Mouse (Mus musculus): ENCODE data around the gene Cnbd2. TPM values are rescaled to one million over a fixed set of nuclear protein-coding genes. Genes with fewer than 3 reads are reported as not detected.

Cnbd2 gene
- polyA plus RNA-seq, 1 experiment, result 2.5 TPM

- TF ChIP-seq CTCF (conservative IDR thresholded peaks at IDR 0.05; ENCODE audit: insufficient read depth, insufficient read length, low read depth, low read length) (no peak), POLR2A (IDR thresholded peaks at IDR 0.05; ENCODE audit: low read depth, low read length) (no peak)
- H3K4me1 ChIP-seq (ENCODE audit: control insufficient read depth, insufficient read depth, low read length), result no peaks in the 10 kb centered on the region
- H3K36me3 ChIP-seq (ENCODE audit: control insufficient read depth, insufficient read depth, low read length), result no peaks in the 10 kb centered on the region
- DNase-seq, result no peak
- H3K27ac ChIP-seq (ENCODE audit: insufficient read depth, low read depth, low read length), result no peak overlapping the region
- H3K27me3 ChIP-seq (replicated peaks; ENCODE audit: control insufficient read depth, insufficient read depth, low read length), result no peaks in the 10 kb centered on the region
- WGBS, result 74% methylated on average over 2 of the region's 2 CpGs
- H3K4me3 ChIP-seq (ENCODE audit: insufficient read depth, low read depth, low read length), result no peak overlapping the region
Measured at GRCm38 (mm10) chr2:156414996-156415395, 102.9 kb downstream of the Cnbd2 start.

- WGBS, result 79% methylated on average over 5 of the region's 5 CpGs
- no peak for DNase-seq
- Histone ChIP-seq H3K27me3 (replicated peaks; ENCODE audit: control insufficient read depth, insufficient read depth, low read length) (no peaks in the 10 kb centered on the region), H3K27ac (ENCODE audit: insufficient read depth, low read depth, low read length) (no peak overlapping the region), H3K4me1 (ENCODE audit: control insufficient read depth, insufficient read depth, low read length) (0 out of 2 replicates have a peak, but pooled peaks cover 2% of the 10 kb centered on the region), H3K4me3 (ENCODE audit: insufficient read depth, low read depth, low read length) (no peak overlapping the region), H3K36me3 (ENCODE audit: control insufficient read depth, insufficient read depth, low read length) (no peaks in the 10 kb centered on the region)
- no peak for TF ChIP-seq POLR2A (IDR thresholded peaks at IDR 0.05; ENCODE audit: low read depth, low read length)
- TF ChIP-seq CTCF (conservative IDR thresholded peaks at IDR 0.05; ENCODE audit: insufficient read depth, insufficient read length, low read depth, low read length), result no peak
Measured at GRCm38 (mm10) chr2:156415674-156416073, 103.6 kb downstream of the Cnbd2 start.

GRCm38 (mm10) chr2:156417194-156417593 is 105.1 kb downstream of the Cnbd2 start:
- Histone ChIP-seq H3K4me1 (ENCODE audit: control insufficient read depth, insufficient read depth, low read length) (0 out of 2 replicates have a peak, but pooled peaks cover 2% of the 10 kb centered on the region), H3K4me3 (ENCODE audit: insufficient read depth, low read depth, low read length) (no peak overlapping the region), H3K36me3 (ENCODE audit: control insufficient read depth, insufficient read depth, low read length) (no peaks in the 10 kb centered on the region), H3K27ac (ENCODE audit: insufficient read depth, low read depth, low read length) (no peak overlapping the region), H3K27me3 (replicated peaks; ENCODE audit: control insufficient read depth, insufficient read depth, low read length) (no peaks in the 10 kb centered on the region)
- 21% methylated on average over 1 of the region's 1 CpGs for WGBS
- TF ChIP-seq CTCF (conservative IDR thresholded peaks at IDR 0.05; ENCODE audit: insufficient read depth, insufficient read length, low read depth, low read length), result no peak
- no peak for TF ChIP-seq POLR2A (IDR thresholded peaks at IDR 0.05; ENCODE audit: low read depth, low read length)
- DNase-seq, result no peak

- H3K4me3 ChIP-seq (ENCODE audit: insufficient read depth, low read depth, low read length), result no peak overlapping the region
- H3K27ac ChIP-seq (ENCODE audit: insufficient read depth, low read depth, low read length), result no peak overlapping the region
- WGBS, result 85% methylated on average over 5 of the region's 5 CpGs
- H3K27me3 ChIP-seq (replicated peaks; ENCODE audit: control insufficient read depth, insufficient read depth, low read length), result no peaks in the 10 kb centered on the region
- no peaks in the 10 kb centered on the region for H3K36me3 ChIP-seq (ENCODE audit: control insufficient read depth, insufficient read depth, low read length)
- DNase-seq, result no peak
- TF ChIP-seq POLR2A (IDR thresholded peaks at IDR 0.05; ENCODE audit: low read depth, low read length) (no peak), CTCF (conservative IDR thresholded peaks at IDR 0.05; ENCODE audit: insufficient read depth, insufficient read length, low read depth, low read length) (no peak)
- H3K4me1 ChIP-seq (ENCODE audit: control insufficient read depth, insufficient read depth, low read length), result 0 out of 2 replicates have a peak, but pooled peaks cover 2% of the 10 kb centered on the region
Measured at GRCm38 (mm10) chr2:156418467-156418866, 106.4 kb downstream of the Cnbd2 start.

- no peak for DNase-seq
- H3K27ac ChIP-seq (ENCODE audit: insufficient read depth, low read depth, low read length), result peak overlapping the region; percentile 40
- WGBS, result 30% methylated on average over 14 of the region's 14 CpGs
Measured at GRCm38 (mm10) chr2:156420327-156420693, 108.2 kb downstream of the Cnbd2 start.

GRCm38 (mm10) chr2:156420694-156421380 is 108.7 kb downstream of the Cnbd2 start, which contains the start of gene Epb41l1:
Gene Epb41l1 (plus strand): TSS chr2:156420909.
- H3K36me3 ChIP-seq (ENCODE audit: control insufficient read depth, insufficient read depth, low read length), result no peaks in the 10 kb centered on the region
- peak within 1 kb of the TSS; percentile 58 for H3K4me3 ChIP-seq (ENCODE audit: insufficient read depth, low read depth, low read length)
- no peaks in the 10 kb centered on the region for H3K27me3 ChIP-seq (replicated peaks; ENCODE audit: control insufficient read depth, insufficient read depth, low read length)
- peak; percentile 77 for DNase-seq
- TF ChIP-seq POLR2A (IDR thresholded peaks at IDR 0.05; ENCODE audit: low read depth, low read length) (no peak), CTCF (conservative IDR thresholded peaks at IDR 0.05; ENCODE audit: insufficient read depth, insufficient read length, low read depth, low read length) (0 out of 2 replicates have a peak, but pooled peaks have one; percentile 26)
- under 1% methylated on average over 75 of the region's 76 CpGs for WGBS
- peak within 1 kb of the TSS; percentile 40 for H3K27ac ChIP-seq (ENCODE audit: insufficient read depth, low read depth, low read length)
- H3K4me1 ChIP-seq (ENCODE audit: control insufficient read depth, insufficient read depth, low read length), result 0 out of 2 replicates have a peak, but pooled peaks cover 2% of the 10 kb centered on the region

More at GRCm38 (mm10) chr2:156420327-156420693, 108.2 kb downstream of the Cnbd2 start:
- Histone ChIP-seq H3K4me1 (ENCODE audit: control insufficient read depth, insufficient read depth, low read length) (0 out of 2 replicates have a peak, but pooled peaks cover 2% of the 10 kb centered on the region), H3K4me3 (ENCODE audit: insufficient read depth, low read depth, low read length) (peak overlapping the region; percentile 58), H3K27me3 (replicated peaks; ENCODE audit: control insufficient read depth, insufficient read depth, low read length) (no peaks in the 10 kb centered on the region), H3K36me3 (ENCODE audit: control insufficient read depth, insufficient read depth, low read length) (no peaks in the 10 kb centered on the region)
- no peak for TF ChIP-seq CTCF (conservative IDR thresholded peaks at IDR 0.05; ENCODE audit: insufficient read depth, insufficient read length, low read depth, low read length)
- TF ChIP-seq POLR2A (IDR thresholded peaks at IDR 0.05; ENCODE audit: low read depth, low read length), result no peak

- no peak for TF ChIP-seq CTCF (conservative IDR thresholded peaks at IDR 0.05; ENCODE audit: insufficient read depth, insufficient read length, low read depth, low read length)
- TF ChIP-seq POLR2A (IDR thresholded peaks at IDR 0.05; ENCODE audit: low read depth, low read length), result no peak
- no peaks in the 10 kb centered on the region for H3K27me3 ChIP-seq (replicated peaks; ENCODE audit: control insufficient read depth, insufficient read depth, low read length)
- no peak for DNase-seq
- peak overlapping the region; percentile 58 for H3K4me3 ChIP-seq (ENCODE audit: insufficient read depth, low read depth, low read length)
- 0 out of 2 replicates have a peak, but pooled peaks cover 2% of the 10 kb centered on the region for H3K4me1 ChIP-seq (ENCODE audit: control insufficient read depth, insufficient read depth, low read length)
- H3K36me3 ChIP-seq (ENCODE audit: control insufficient read depth, insufficient read depth, low read length), result no peaks in the 10 kb centered on the region
- H3K27ac ChIP-seq (ENCODE audit: insufficient read depth, low read depth, low read length), result peak overlapping the region; percentile 32
- under 1% methylated on average over 36 of the region's 36 CpGs for WGBS
Measured at GRCm38 (mm10) chr2:156421381-156422110, 109.4 kb downstream of the Cnbd2 start.

Measured in kidney, adult 2 months (tissue).